In genomic region chr8:94874358-94874757, GRCm38 (mm10) we compare ENCODE assay signal across 7 mouse cellular contexts. TPM values are rescaled to one million over a fixed set of nuclear protein-coding genes. Genes with fewer than 3 reads are reported as not detected.
DNase-seq lines count a peak whose midpoint lies in the region; ATAC-seq and TF ChIP-seq lines count a peak whose summit lies in the region.

No protein-coding gene starts in this region.

- peak overlapping the region; percentile 12; the same call in 1 of the 2 replicates for H3K27ac ChIP-seq in forebrain, embryonic 15.5 days (replicated peaks)
- H3K27ac ChIP-seq in layer of hippocampus, adult 2 months = no peak overlapping the region
- peak overlapping the region; percentile 79; the same call in 1 of the 2 replicates for H3K27ac ChIP-seq in small intestine, adult 2 months (ENCODE audit: insufficient read depth, low read depth, low read length)

- H3K9me3 ChIP-seq in forebrain, embryonic 15.5 days = no peaks in the 10 kb centered on the region

- H3K36me3 ChIP-seq in forebrain, embryonic 15.5 days = no peaks in the 10 kb centered on the region
- peaks cover 8% of the 10 kb centered on the region for H3K36me3 ChIP-seq in small intestine, adult 2 months (ENCODE audit: control insufficient read depth, insufficient read depth, low read length)

- intact Hi-C loops in heart, postnatal 36 days (cut with DNase I) = loop anchor here (1.0 to 5.0 kb wide), 2 partner anchors 34 to 128 kb away; no protein-coding TSS in a partner anchor

- peaks cover 62% of the 10 kb centered on the region for H3K4me1 ChIP-seq in forebrain, embryonic 15.5 days
- peaks cover 29% of the 10 kb centered on the region for H3K4me1 ChIP-seq in small intestine, adult 2 months (ENCODE audit: control insufficient read depth, insufficient read depth, insufficient read length, low read length)

- H3K4me3 ChIP-seq in forebrain, embryonic 15.5 days = peak overlapping the region; percentile 62
- H3K4me3 ChIP-seq in layer of hippocampus, adult 2 months = no peak overlapping the region
- H3K4me3 ChIP-seq in small intestine, adult 2 months (ENCODE audit: low read depth, low read length) = peak overlapping the region; percentile 86

- peak; percentile 88 for DNase-seq in NIH3T3 (ENCODE audit: low read depth)
- DNase-seq in c-Kit-positive CD71-positive TER-119-positive erythroid progenitor cells, embryonic 14.5 days (ENCODE audit: low spot score) = peak; percentile 81
- DNase-seq in heart, postnatal 36 days = peak; percentile 80 to 81
- DNase-seq in layer of hippocampus, adult 2 months (ENCODE audit: low spot score in 2 of 2) = peak in 1 of 2 experiments; percentile 73
- peak; percentile 80 for DNase-seq in lung, postnatal 25 days (ENCODE audit: low spot score)

- peaks cover 9% of the 10 kb centered on the region; the same call in 1 of the 2 replicates for H3K27me3 ChIP-seq in forebrain, embryonic 15.5 days
- H3K27me3 ChIP-seq in small intestine, adult 2 months (ENCODE audit: control insufficient read depth, insufficient read depth, low read length) = no peaks in the 10 kb centered on the region

- peak overlapping the region; percentile 96; the same call in 1 of the 2 replicates for H3K4me2 ChIP-seq in forebrain, embryonic 15.5 days (replicated peaks)

- WGBS in forebrain, embryonic 15.5 days = 11% methylated on average over 6 of the region's 6 CpGs
- WGBS in small intestine, adult 2 months = 15% methylated on average over 6 of the region's 6 CpGs

- H3K9ac ChIP-seq in forebrain, embryonic 15.5 days (replicated peaks) = no peak overlapping the region

- peak; percentile 97 for TF ChIP-seq CTCF in layer of hippocampus, adult 2 months (conservative IDR thresholded peaks at IDR 0.05)
- TF ChIP-seq CTCF in small intestine, adult 2 months (IDR thresholded peaks at IDR 0.05; ENCODE audit: extremely low read depth, insufficient read length, insufficient replicate concordance, low read depth, low read length) = peak; percentile 91; the same call in 1 of the 2 replicates

- no peak; the same call in 1 of the 2 replicates for TF ChIP-seq POLR2A in small intestine, adult 2 months (IDR thresholded peaks at IDR 0.05; ENCODE audit: low read depth, low read length)

- ATAC-seq in forebrain, embryonic 15.5 days (replicated peaks) = no peak

RNA-seq across cellular contexts. Expression of gene Dok4, which starts 1.8 kb away (rescaled TPM):
- 63.6 and 69.2 TPM in 2 replicates for polyA plus RNA-seq in forebrain, embryonic 15.5 days (2015; fragmentation: Nextera tagmentation; extraction: Ambion mirVana)
- 10 to 100 TPM; 16.6 to 20.4 TPM for total RNA-seq in heart, postnatal 36 days (2021)
- total RNA-seq in layer of hippocampus, adult 2 months (2021) = 10 to 100 TPM; 24.1 to 26.4 TPM
- 58.8 and 156 TPM in 2 replicates for polyA plus RNA-seq in small intestine, adult 2 months (2012; rRNA removed)

RNA-seq across cellular contexts. Expression of gene Polr2c, which starts 17.1 kb away (rescaled TPM):
- 150 and 153 TPM in 2 replicates for polyA plus RNA-seq in forebrain, embryonic 15.5 days (2015; fragmentation: Nextera tagmentation; extraction: Ambion mirVana)
- total RNA-seq in heart, postnatal 36 days (2021) = 10 to 100 TPM; 69.1 to 69.9 TPM
- total RNA-seq in layer of hippocampus, adult 2 months (2021) = 10 to 100 TPM; 69.1 to 71.4 TPM
- polyA plus RNA-seq in small intestine, adult 2 months (2012; rRNA removed) = 32.3 and 57.1 TPM in 2 replicates

RNA-seq across cellular contexts. Expression of gene Ciapin1, which starts 36.2 kb away (rescaled TPM):
- 144 and 145 TPM in 2 replicates for polyA plus RNA-seq in forebrain, embryonic 15.5 days (2015; fragmentation: Nextera tagmentation; extraction: Ambion mirVana)
- 10 to 100 TPM; 73.7 to 91.4 TPM for total RNA-seq in heart, postnatal 36 days (2021)
- 10 to 100 TPM; 60.9 to 67.2 TPM for total RNA-seq in layer of hippocampus, adult 2 months (2021)
- polyA plus RNA-seq in small intestine, adult 2 months (2012; rRNA removed) = 16.7 and 32.0 TPM in 2 replicates

RNA-seq across cellular contexts. Expression of gene Coq9, which starts 36.2 kb away (rescaled TPM):
- 57.2 and 59.6 TPM in 2 replicates for polyA plus RNA-seq in forebrain, embryonic 15.5 days (2015; fragmentation: Nextera tagmentation; extraction: Ambion mirVana)
- total RNA-seq in heart, postnatal 36 days (2021) = 100 to 1,000 TPM; 536 to 626 TPM
- total RNA-seq in layer of hippocampus, adult 2 months (2021) = 10 to 100 TPM; 78.2 to 83.7 TPM
- 154 and 238 TPM in 2 replicates for polyA plus RNA-seq in small intestine, adult 2 months (2012; rRNA removed)

RNA-seq across cellular contexts. Expression of gene Ccdc102a, which starts 43.5 kb away (rescaled TPM):
- 5.4 and 5.6 TPM in 2 replicates for polyA plus RNA-seq in forebrain, embryonic 15.5 days (2015; fragmentation: Nextera tagmentation; extraction: Ambion mirVana)
- total RNA-seq in heart, postnatal 36 days (2021) = 1 to 10 TPM; 6.8 to 6.9 TPM
- 1 to 10 TPM; 1.7 to 1.9 TPM for total RNA-seq in layer of hippocampus, adult 2 months (2021)
- 8.1 TPM in 2 replicates for polyA plus RNA-seq in small intestine, adult 2 months (2012; rRNA removed)
